Mouse (Mus musculus) v-Abl transformed pro-B cells (cell line): ENCODE data around the gene Cmya5.
"Not testable (repeated sequence)": the region's sequence is repeated elsewhere in the genome, so short reads cannot be mapped to it uniquely, and the experiment has no call there.

ENCODE experiments used
- in situ Hi-C, 2 experiments: fragments of 400-800 bp; cut with MboI; formaldehyde crosslinking; loops; one replicate each; pipeline ENCODE4 v1.15.1; 2025; ENCODE audit not compliant: unreplicated experiment in 2 of 2

The Cmya5 gene

GRCm38 (mm10) chr13:93128111-93128860 is 16.2 kb downstream of the Cmya5 start:
- in situ Hi-C loops, result no loop called here

DNA sequence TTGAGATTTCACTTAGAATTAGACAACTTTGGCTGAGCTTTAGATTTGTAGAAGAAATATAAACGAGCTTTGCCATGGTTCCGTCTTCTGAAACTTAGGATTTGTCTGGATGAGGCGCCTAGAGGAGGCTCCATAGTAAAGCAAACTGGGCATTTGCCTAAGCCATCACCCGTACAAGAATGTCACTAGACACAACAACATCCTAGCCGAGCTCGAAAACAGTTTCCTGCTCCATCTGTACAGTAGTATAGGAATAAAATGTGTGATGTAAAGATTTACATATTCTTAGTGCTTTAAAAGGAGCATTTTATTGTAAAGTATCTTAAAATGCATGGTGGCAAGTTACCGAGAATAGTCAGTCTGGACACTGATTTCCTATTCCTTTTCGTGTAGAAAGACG is 22.2 kb downstream of the Cmya5 start:
- in situ Hi-C loops, result no loop called here

- in situ Hi-C loops, result no loop called here
Measured at GRCm38 (mm10) chr13:93117241-93117640, 27.3 kb downstream of the Cmya5 start.

- in situ Hi-C loops, result no loop called here
Measured at GRCm38 (mm10) chr13:93102340-93103090, 42.0 kb downstream of the Cmya5 start.

GRCm38 (mm10) chr13:93098596-93098995 is 45.9 kb downstream of the Cmya5 start:
- in situ Hi-C loops, result loop anchor here in 1 of 2 experiments (10.0 kb wide), 1 partner anchor 86 kb away; no protein-coding TSS in a partner anchor

DNA sequence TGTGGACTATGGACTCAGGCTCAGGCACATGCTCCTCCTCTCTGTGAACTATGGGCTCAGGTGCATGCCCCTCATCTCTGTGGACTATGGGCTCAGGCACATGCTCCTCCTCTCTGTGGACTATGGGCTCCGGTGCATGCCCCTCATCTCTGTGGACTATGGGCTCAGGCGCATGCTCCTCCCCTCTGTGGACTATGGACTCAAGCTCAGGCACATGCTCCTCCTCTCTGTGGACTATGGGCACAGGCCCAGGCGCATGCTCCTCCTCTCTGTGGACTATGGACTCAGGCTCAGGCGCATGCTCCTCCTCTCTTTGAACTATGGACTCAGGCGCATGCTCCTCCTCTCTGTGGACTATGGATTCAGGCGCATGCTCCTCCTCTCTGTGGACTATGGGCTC is 47.9 kb downstream of the Cmya5 start:
- in situ Hi-C loops, result loop anchor here in 1 of 2 experiments (10.0 kb wide), 1 partner anchor 88 kb away; no protein-coding TSS in a partner anchor

DNA sequence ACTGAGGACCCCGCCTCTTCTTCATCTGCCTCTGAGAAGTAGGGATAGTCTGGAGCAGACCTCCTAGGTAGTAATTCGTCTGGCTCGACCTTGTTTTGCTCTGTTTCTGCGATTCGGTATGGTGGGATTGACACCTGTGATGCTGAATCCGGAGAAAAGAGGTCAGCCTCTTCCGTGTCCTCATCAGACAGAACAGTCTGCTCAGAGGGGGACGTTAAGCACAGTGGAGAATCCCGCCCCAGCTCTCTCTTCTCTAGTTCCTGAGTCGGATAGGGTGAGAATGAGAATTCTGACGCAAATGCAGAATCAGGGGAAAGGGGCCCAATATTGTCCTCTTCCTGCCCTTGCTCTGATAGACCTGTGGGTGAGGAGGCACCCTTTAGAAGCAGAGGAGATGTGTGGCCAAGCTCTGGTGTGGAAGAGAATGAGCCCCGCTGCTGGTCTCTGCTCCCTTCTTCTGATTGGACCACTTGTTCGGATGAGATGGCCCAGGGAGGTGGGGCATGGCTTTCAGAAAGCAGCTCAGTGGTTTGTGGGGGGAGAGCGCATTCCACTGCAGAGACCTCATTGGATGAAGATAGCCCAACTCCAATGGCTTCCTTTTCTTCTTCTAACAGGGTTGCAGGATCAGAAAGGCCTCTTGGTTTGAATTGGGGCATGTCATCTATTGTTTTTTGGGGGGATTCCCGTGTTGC is 49.3 kb downstream of the Cmya5 start:
- in situ Hi-C loops, result loop anchor here in 1 of 2 experiments (10.0 kb wide), 1 partner anchor 90 kb away; no protein-coding TSS in a partner anchor

GRCm38 (mm10) chr13:93094204-93094935 is 50.2 kb downstream of the Cmya5 start:
- in situ Hi-C loops, result loop anchor here in 1 of 2 experiments (10.0 kb wide), 1 partner anchor 90 kb away; no protein-coding TSS in a partner anchor

DNA sequence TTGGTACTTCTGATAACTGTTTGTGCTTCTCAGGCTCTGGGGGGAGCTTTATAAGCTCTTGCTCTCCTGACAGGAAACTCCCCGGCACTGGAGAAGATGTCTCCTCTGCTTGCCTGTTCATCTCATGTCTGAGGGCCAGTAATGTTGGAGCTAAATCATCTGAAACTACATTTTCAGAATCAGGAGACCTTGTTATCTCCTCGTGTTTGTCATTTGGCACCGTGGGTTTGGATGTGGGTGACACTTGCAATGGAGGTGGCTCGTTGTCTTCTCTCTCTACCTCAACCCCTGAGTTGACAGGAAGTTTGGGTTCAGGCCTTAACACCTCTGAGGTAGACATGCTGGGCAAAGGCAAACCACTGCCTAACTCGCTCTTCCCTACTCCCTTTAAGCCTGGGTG is 50.8 kb downstream of the Cmya5 start:
- in situ Hi-C loops, result loop anchor here in 1 of 2 experiments (10.0 kb wide), 1 partner anchor 91 kb away; no protein-coding TSS in a partner anchor

DNA sequence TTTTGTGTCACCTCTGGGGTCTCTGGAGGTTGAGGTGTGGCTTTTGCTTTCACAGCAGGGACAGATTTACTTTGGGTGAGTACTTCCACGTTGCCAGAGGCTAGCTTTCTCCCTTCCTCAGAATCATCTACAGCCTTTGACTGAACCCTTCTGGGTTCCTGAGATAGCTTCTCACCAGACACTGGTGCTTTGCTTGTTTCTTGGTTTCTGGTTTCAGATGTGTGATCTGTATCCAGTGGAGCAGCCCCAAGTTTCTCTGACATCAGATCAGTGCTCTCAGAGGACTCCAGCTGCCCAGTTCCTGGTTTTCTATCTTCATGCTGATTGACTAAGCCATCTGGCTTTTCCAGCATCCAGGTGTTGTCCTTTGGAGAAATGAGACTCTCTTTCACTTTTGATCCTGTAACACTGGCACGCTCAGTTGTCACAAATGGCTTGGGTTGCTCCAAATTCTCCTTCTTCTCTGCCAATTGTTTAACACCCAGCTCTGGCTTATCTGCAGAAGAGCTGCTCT is 51.6 kb downstream of the Cmya5 start:
- in situ Hi-C loops, result loop anchor here in 1 of 2 experiments (10.0 kb wide), 1 partner anchor 92 kb away; no protein-coding TSS in a partner anchor

GRCm38 (mm10) chr13:93091866-93092455 is 52.6 kb downstream of the Cmya5 start:
- in situ Hi-C loops, result loop anchor here in 1 of 2 experiments (10.0 kb wide), 1 partner anchor 93 kb away; no protein-coding TSS in a partner anchor

GRCm38 (mm10) chr13:93091176-93091575 is 53.3 kb downstream of the Cmya5 start:
- in situ Hi-C loops, result loop anchor here in 1 of 2 experiments (10.0 kb wide), 1 partner anchor 94 kb away; no protein-coding TSS in a partner anchor

GRCm38 (mm10) chr13:93089481-93089880 is 55.0 kb downstream of the Cmya5 start:
- in situ Hi-C loops, result no loop called here

GRCm38 (mm10) chr13:93085711-93086110 is 58.8 kb downstream of the Cmya5 start:
- in situ Hi-C loops, result no loop called here

GRCm38 (mm10) chr13:93082324-93082723 is 62.2 kb downstream of the Cmya5 start:
- in situ Hi-C loops, result not testable (repeated sequence)

DNA sequence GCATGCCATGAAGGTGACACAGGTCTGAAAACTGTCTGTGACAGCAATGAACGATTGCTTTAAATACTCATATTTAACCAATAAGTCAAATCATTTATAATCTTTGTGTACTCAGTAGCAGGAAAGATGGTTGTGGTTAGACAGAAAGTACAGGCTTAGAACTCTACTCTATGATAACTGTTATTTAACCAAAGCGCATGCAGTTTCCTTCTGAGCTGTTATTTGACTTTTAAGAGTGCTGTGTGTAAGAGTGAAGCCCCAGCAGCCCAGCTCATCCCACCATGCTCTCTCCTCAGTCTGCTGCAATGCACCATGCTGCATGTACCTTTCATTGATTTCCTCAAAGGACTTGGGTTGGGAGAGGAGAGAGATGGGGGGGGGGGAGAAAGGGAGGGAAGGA is 63.7 kb downstream of the Cmya5 start:
- in situ Hi-C loops, result no loop called here

DNA sequence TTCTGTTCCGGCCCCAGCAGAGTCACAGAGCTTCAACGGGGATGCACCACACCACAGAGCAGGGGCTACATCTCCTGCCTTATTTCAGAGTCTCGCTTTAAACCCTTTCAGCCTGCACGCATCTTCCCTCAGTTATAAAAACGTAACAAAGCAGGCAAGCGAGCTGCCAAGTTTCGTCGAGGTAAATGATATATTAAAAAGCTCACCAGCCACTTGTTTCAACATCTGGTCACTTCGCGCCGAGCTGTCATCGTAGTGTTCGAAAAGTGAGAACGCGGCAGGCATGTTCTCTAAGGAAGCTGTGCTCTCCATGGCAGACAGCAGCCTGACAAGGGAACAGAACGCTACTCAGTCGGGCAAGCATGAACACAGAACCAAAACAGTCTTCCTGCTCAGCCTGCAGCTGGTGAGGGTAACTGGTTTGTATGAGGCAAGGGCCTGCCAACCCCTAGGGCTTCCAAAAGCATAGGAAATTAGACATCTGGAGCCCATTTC is 70.3 kb downstream of the Cmya5 start:
- in situ Hi-C loops, result no loop called here

DNA sequence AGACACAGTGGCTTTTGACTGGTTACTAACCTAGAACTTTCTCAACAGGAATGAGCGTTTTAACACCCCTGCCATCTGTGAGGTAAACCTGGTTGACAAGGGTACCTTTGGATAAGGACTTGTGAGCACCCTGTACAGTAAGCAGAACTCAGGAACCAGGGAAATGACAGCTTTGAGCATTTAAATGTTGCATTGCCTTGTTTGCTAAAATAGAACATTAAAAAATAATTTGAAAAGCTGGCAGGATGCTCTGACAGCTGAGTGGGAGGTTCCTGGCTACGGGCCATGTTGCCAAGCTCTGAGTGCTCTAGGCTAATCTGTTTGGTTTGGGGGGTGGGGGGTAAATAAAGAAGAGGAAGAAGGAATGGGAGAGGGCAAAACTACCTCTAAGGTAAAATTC is 70.9 kb downstream of the Cmya5 start:
- in situ Hi-C loops, result no loop called here

- in situ Hi-C loops, result no loop called here
Measured at GRCm38 (mm10) chr13:93072871-93073411, 71.6 kb downstream of the Cmya5 start.
